Mouse (Mus musculus): ENCODE data around the gene Cpa2. TPM values are rescaled to one million over a fixed set of nuclear protein-coding genes. Genes with fewer than 3 reads are reported as not detected.
A peak's percentile ranks its signal among the peaks of the same experiment; 100 is the strongest.

The Cpa2 gene
- polyA plus RNA-seq, 1 experiment from 2014 or later, result 8.7 TPM

DNA sequence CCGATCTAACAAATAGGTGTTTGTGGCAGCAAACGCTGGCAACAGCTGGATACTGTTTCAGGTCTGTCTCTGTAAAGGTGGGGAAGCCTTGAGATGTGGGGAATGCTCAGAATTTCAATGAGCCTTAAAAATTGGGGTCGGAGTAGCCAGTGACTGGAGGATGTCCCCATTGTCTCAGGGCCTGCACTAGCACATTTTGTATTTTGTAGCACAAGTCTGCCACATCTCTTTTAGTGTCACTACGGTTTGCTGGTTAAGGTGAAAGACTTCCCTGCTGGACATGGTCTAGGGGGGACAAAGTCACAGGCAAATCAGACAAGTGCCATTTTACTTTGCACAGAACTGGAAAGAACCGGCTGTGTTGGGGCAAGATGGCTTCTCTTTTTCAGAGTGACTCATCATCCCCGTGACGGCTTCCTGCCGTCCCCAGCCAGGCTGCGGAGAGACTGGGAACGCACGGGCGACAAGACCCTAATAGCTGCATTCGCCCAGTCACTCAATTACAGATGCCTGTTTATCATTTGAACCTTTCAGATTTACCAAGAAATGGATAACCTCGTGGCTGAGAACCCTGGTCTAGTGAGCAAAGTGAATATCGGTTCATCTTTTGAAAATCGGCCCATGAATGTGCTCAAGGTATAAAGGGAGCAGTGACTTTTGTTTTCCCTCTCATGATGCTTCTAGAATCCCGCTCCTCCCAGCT, 5.3 kb downstream of the Cpa2 start:
- peak; percentile 79 for DNase-seq
- Histone ChIP-seq H3K9ac (replicated peaks; ENCODE audit: low read length) (peak overlapping the region; percentile 39), H3K27me3 (ENCODE audit: control insufficient read depth, insufficient read depth, low read length) (no peaks in the 10 kb centered on the region), H3K27ac (replicated peaks; ENCODE audit: low read depth, low read length) (peak overlapping the region; percentile 89), H3K36me3 (ENCODE audit: control insufficient read depth, insufficient read depth, low read length) (no peaks in the 10 kb centered on the region), H3K4me1 (ENCODE audit: control insufficient read depth, insufficient read depth, low read length) (peaks cover 42% of the 10 kb centered on the region), H3K4me2 (ENCODE audit: low read length) (peak overlapping the region; percentile 51), H3K9me3 (ENCODE audit: control insufficient read depth, low read length) (no peaks in the 10 kb centered on the region), H3K4me3 (replicated peaks; ENCODE audit: low read depth, low read length) (peak overlapping the region; percentile 20)
- 6% methylated on average over 17 of the region's 17 CpGs for WGBS
- peak; percentile 68; the same call in 1 of the 2 replicates for ATAC-seq (ENCODE audit: low FRiP score, low TSS enrichment)

DNA sequence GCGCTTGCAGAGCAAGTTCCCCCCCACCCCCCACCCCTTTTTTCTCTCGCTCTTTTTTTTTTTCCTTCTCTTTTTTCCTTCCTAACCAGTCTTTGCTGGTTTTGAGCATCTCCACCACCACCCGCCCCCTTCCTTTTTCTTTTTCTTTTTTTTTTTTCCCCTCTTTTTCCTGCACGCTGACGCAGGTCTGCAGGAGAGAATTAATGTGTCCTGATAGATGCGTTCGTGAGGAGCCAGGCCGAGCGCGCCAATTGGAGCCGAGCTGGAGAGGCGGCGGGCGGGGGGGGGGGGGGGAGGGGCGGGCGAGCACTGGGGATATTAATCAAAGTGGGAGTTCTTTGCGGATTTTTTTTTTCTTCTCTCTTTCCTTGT, 5.9 kb downstream of the Cpa2 start:
- Histone ChIP-seq H3K4me3 (replicated peaks; ENCODE audit: low read depth, low read length) (peak overlapping the region; percentile 20), H3K36me3 (ENCODE audit: control insufficient read depth, insufficient read depth, low read length) (no peaks in the 10 kb centered on the region), H3K27me3 (ENCODE audit: control insufficient read depth, insufficient read depth, low read length) (no peaks in the 10 kb centered on the region), H3K9me3 (ENCODE audit: control insufficient read depth, low read length) (no peaks in the 10 kb centered on the region), H3K4me1 (ENCODE audit: control insufficient read depth, insufficient read depth, low read length) (peaks cover 47% of the 10 kb centered on the region), H3K9ac (replicated peaks; ENCODE audit: low read length) (peak overlapping the region; percentile 39), H3K4me2 (ENCODE audit: low read length) (peak overlapping the region; percentile 51), H3K27ac (replicated peaks; ENCODE audit: low read depth, low read length) (peak overlapping the region; percentile 89)
- WGBS, result under 1% methylated on average over 14 of the region's 17 CpGs
- DNase-seq, result peak; percentile 85
- ATAC-seq (ENCODE audit: low FRiP score, low TSS enrichment), result peak; percentile 29; the same call in 1 of the 2 replicates

- Histone ChIP-seq H3K4me1 (ENCODE audit: control insufficient read depth, insufficient read depth, low read length) (peaks cover 52% of the 10 kb centered on the region), H3K27me3 (ENCODE audit: control insufficient read depth, insufficient read depth, low read length) (no peaks in the 10 kb centered on the region), H3K9me3 (ENCODE audit: control insufficient read depth, low read length) (no peaks in the 10 kb centered on the region), H3K27ac (replicated peaks; ENCODE audit: low read depth, low read length) (peak overlapping the region; percentile 89; the same call in 1 of the 2 replicates), H3K4me2 (ENCODE audit: low read length) (peak overlapping the region; percentile 51), H3K9ac (replicated peaks; ENCODE audit: low read length) (no peak overlapping the region), H3K4me3 (replicated peaks; ENCODE audit: low read depth, low read length) (no peak overlapping the region), H3K36me3 (ENCODE audit: control insufficient read depth, insufficient read depth, low read length) (no peaks in the 10 kb centered on the region)
- ATAC-seq (ENCODE audit: low FRiP score, low TSS enrichment) (no peak), DNase-seq (peak; percentile 31)
- WGBS, result 17% methylated on average over 9 of the region's 9 CpGs
Observed at GRCm38 (mm10) chr6:30547656-30548306, 6.4 kb downstream of the Cpa2 start.

GRCm38 (mm10) chr6:30549231-30549761, 7.9 kb downstream of the Cpa2 start:
- Histone ChIP-seq H3K36me3 (ENCODE audit: control insufficient read depth, insufficient read depth, low read length) (no peaks in the 10 kb centered on the region), H3K27ac (replicated peaks; ENCODE audit: low read depth, low read length) (peak overlapping the region; percentile 38; the same call in 1 of the 2 replicates), H3K27me3 (ENCODE audit: control insufficient read depth, insufficient read depth, low read length) (no peaks in the 10 kb centered on the region), H3K4me2 (ENCODE audit: low read length) (no peak overlapping the region), H3K4me3 (replicated peaks; ENCODE audit: low read depth, low read length) (no peak overlapping the region), H3K9me3 (ENCODE audit: control insufficient read depth, low read length) (no peaks in the 10 kb centered on the region), H3K9ac (replicated peaks; ENCODE audit: low read length) (0 out of 2 replicates have a peak overlapping the region, but pooled peaks have one; percentile 0), H3K4me1 (ENCODE audit: control insufficient read depth, insufficient read depth, low read length) (peaks cover 55% of the 10 kb centered on the region)
- WGBS, result 16% methylated on average over 15 of the region's 15 CpGs
- peak; percentile 46 for DNase-seq
- ATAC-seq (ENCODE audit: low FRiP score, low TSS enrichment), result no peak

GRCm38 (mm10) chr6:30550496-30551192, 9.3 kb downstream of the Cpa2 start:
- H3K9ac ChIP-seq (replicated peaks; ENCODE audit: low read length), result no peak overlapping the region
- WGBS, result 48% methylated on average over 7 of the region's 7 CpGs
- H3K9me3 ChIP-seq (ENCODE audit: control insufficient read depth, low read length), result no peaks in the 10 kb centered on the region
- no peak for ATAC-seq (ENCODE audit: low FRiP score, low TSS enrichment)
- H3K27ac ChIP-seq (replicated peaks; ENCODE audit: low read depth, low read length), result peak overlapping the region; percentile 88; the same call in 1 of the 2 replicates
- H3K4me1 ChIP-seq (ENCODE audit: control insufficient read depth, insufficient read depth, low read length), result peaks cover 53% of the 10 kb centered on the region
- no peaks in the 10 kb centered on the region for H3K27me3 ChIP-seq (ENCODE audit: control insufficient read depth, insufficient read depth, low read length)
- H3K4me2 ChIP-seq (ENCODE audit: low read length), result no peak overlapping the region
- H3K4me3 ChIP-seq (replicated peaks; ENCODE audit: low read depth, low read length), result no peak overlapping the region
- no peak for DNase-seq
- no peaks in the 10 kb centered on the region for H3K36me3 ChIP-seq (ENCODE audit: control insufficient read depth, insufficient read depth, low read length)

DNA sequence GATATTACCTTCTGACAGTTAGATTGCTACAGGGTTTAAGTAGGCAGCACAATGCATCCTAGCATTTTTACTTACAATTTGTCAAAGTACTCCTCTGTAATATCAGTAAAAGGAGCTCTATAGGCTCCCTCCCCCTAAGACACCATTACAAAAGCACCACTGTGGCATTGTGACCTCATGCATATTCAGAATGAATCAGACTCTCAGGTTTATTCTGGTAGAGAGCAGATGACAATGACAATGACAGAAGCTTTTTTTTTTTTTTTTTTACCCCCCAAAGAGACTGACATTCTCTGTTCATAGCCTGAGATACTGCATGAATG, 9.8 kb downstream of the Cpa2 start:
- Histone ChIP-seq H3K27ac (replicated peaks; ENCODE audit: low read depth, low read length) (peak overlapping the region; percentile 88; the same call in 1 of the 2 replicates), H3K36me3 (ENCODE audit: control insufficient read depth, insufficient read depth, low read length) (no peaks in the 10 kb centered on the region), H3K4me2 (ENCODE audit: low read length) (no peak overlapping the region), H3K4me1 (ENCODE audit: control insufficient read depth, insufficient read depth, low read length) (peaks cover 49% of the 10 kb centered on the region), H3K9ac (replicated peaks; ENCODE audit: low read length) (no peak overlapping the region), H3K9me3 (ENCODE audit: control insufficient read depth, low read length) (no peaks in the 10 kb centered on the region), H3K27me3 (ENCODE audit: control insufficient read depth, insufficient read depth, low read length) (no peaks in the 10 kb centered on the region), H3K4me3 (replicated peaks; ENCODE audit: low read depth, low read length) (no peak overlapping the region)
- peak; percentile 45 for DNase-seq
- no peak for ATAC-seq (ENCODE audit: low FRiP score, low TSS enrichment)

DNA sequence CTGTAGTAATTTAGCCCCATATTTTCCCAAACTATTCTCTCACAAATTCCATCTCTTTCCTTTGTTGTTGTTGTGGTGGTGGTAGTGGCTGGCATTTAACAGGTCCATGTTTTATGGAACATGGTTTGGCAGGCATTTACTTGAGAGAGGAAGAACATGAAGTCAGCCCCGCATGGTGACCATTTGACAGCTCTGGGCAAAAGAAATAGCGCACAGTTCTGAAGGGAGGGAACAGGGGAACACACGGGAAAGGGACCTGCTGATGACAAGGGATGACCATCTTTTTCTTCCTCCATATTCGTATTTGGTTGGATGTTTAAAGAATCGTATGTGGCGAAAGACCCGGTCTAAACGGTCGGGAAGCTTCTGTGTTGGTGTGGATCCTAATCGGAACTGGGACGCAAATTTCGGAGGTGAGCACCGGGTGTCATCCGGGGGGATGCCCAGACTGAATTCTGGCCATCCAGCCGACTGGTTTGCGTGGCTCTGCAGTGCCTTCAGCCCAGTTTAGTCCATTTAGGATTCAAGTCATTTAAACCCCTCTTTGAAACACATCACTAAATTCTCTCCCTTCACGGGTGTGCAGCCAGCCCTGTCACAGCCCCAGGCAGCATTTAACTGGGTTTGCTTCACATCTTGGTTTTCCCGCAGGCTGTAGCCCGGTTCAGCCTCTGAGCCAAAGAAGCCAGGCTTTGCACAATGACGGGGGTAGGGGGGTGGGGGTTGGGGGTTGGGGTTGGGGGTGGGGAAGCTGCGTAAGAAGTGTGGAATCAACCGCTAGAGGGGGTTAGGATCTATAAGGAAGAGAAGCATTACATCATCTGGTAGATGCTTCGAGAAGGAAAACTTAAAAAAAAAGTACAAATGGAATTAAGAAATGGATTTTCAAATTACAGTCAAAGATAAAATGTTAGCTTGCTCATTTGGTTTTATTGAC, 10.5 kb downstream of the Cpa2 start:
- ATAC-seq (ENCODE audit: low FRiP score, low TSS enrichment), result peak; percentile 74
- Histone ChIP-seq H3K27ac (replicated peaks; ENCODE audit: low read depth, low read length) (peak overlapping the region; percentile 88), H3K4me3 (replicated peaks; ENCODE audit: low read depth, low read length) (peak overlapping the region; percentile 15), H3K4me2 (ENCODE audit: low read length) (peak overlapping the region; percentile 54), H3K27me3 (ENCODE audit: control insufficient read depth, insufficient read depth, low read length) (no peaks in the 10 kb centered on the region), H3K9ac (replicated peaks; ENCODE audit: low read length) (peak overlapping the region; percentile 24), H3K36me3 (ENCODE audit: control insufficient read depth, insufficient read depth, low read length) (no peaks in the 10 kb centered on the region), H3K9me3 (ENCODE audit: control insufficient read depth, low read length) (no peaks in the 10 kb centered on the region), H3K4me1 (ENCODE audit: control insufficient read depth, insufficient read depth, low read length) (peaks cover 41% of the 10 kb centered on the region)
- 6% methylated on average over 23 of the region's 23 CpGs for WGBS
- peak; percentile 92 for DNase-seq

DNA sequence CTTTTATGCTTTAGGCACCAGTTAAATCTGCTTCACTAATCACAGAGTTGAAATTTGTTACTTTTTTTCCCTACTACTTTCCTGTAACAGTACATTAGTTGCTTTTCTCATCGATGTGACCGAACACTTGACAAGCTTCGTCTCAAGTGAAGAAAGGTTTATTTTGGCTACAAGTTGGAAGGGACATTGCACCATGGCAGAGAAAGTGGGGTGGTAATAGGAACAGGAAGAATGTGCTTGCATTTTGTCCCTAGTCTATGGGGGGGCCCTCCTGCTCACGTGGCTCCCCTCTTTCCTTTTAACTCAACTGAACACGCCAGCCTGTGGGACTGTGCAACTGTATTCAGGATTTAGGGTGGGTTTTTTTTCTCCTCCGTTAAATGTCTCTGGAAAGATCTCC, 11.2 kb downstream of the Cpa2 start:
- H3K9me3 ChIP-seq (ENCODE audit: control insufficient read depth, low read length), result no peaks in the 10 kb centered on the region
- H3K4me2 ChIP-seq (ENCODE audit: low read length), result no peak overlapping the region
- ATAC-seq (ENCODE audit: low FRiP score, low TSS enrichment), result no peak
- no peak for DNase-seq
- H3K27ac ChIP-seq (replicated peaks; ENCODE audit: low read depth, low read length), result 0 out of 2 replicates have a peak overlapping the region, but pooled peaks have one; percentile 3
- no peaks in the 10 kb centered on the region for H3K36me3 ChIP-seq (ENCODE audit: control insufficient read depth, insufficient read depth, low read length)
- no peak overlapping the region for H3K4me3 ChIP-seq (replicated peaks; ENCODE audit: low read depth, low read length)
- H3K4me1 ChIP-seq (ENCODE audit: control insufficient read depth, insufficient read depth, low read length), result peaks cover 35% of the 10 kb centered on the region
- WGBS, result 55% methylated on average over 6 of the region's 6 CpGs
- H3K27me3 ChIP-seq (ENCODE audit: control insufficient read depth, insufficient read depth, low read length), result no peaks in the 10 kb centered on the region
- no peak overlapping the region for H3K9ac ChIP-seq (replicated peaks; ENCODE audit: low read length)

Measured in midbrain, embryonic 14.5 days (tissue).